Mouse (Mus musculus) ES-Bruce4 (cell line): Measurements from ENCODE around the gene Paox. TPM values are rescaled to one million over a fixed set of nuclear protein-coding genes. Genes with fewer than 3 reads are reported as not detected.
A peak's percentile ranks its signal among the peaks of the same experiment; 100 is the strongest.

Source experiments
- H3K27ac ChIP-seq: 2 replicates; pipeline ENCODE4 v1.5.1; 2012; ENCODE audit warnings: low read length, inconsistent platforms; ENCODE audit not compliant: insufficient read depth
- H3K27me3 ChIP-seq: 2 replicates; pipeline ENCODE4 v1.6.1; 2012; ENCODE audit warnings: mild to moderate bottlenecking, low read length, inconsistent platforms; ENCODE audit not compliant: control insufficient read depth, poor library complexity, insufficient read depth, severe bottlenecking
- H3K36me3 ChIP-seq: 2 replicates; pipeline ENCODE4 v1.6.1; 2012; ENCODE audit warnings: inconsistent platforms, mild to moderate bottlenecking, low read length, moderate library complexity; ENCODE audit not compliant: control insufficient read depth, poor library complexity, insufficient read depth, severe bottlenecking
- H3K4me1 ChIP-seq: one replicate; pipeline ENCODE4 v1.8.1; 2011; ENCODE audit warnings: low read length; ENCODE audit not compliant: control insufficient read depth, insufficient read depth
- H3K4me3 ChIP-seq: 2 replicates; pipeline ENCODE4 v1.5.1; 2011; ENCODE audit warnings: low read depth, mild to moderate bottlenecking, low read length
- H3K9ac ChIP-seq: 2 replicates; pipeline ENCODE4 v1.6.1; 2012; ENCODE audit warnings: low read depth, mild to moderate bottlenecking, inconsistent platforms; ENCODE audit not compliant: poor library complexity, severe bottlenecking
- H3K9me3 ChIP-seq: replicated peaks from 2 replicates; pipeline ENCODE4 v1.6.1; 2012; ENCODE audit warnings: mild to moderate bottlenecking, low read length, inconsistent platforms; ENCODE audit not compliant: control insufficient read depth, poor library complexity, insufficient read depth, severe bottlenecking
- CTCF ChIP-seq: IDR thresholded peaks from one replicate; pipeline ENCODE4 v1.8.1; 2011; ENCODE audit warnings: low read depth, low read length
- EP300 ChIP-seq: IDR thresholded peaks from 2 replicates; pipeline ENCODE4 v1.6.1; 2011; ENCODE audit warnings: low read depth, low read length; ENCODE audit not compliant: insufficient read depth
- POLR2A ChIP-seq: IDR thresholded peaks from one replicate; pipeline ENCODE4 v1.8.1; 2011; ENCODE audit warnings: low read length; ENCODE audit not compliant: insufficient read depth
- polyA plus RNA-seq: library from polyadenylated mRNA; stranded (reverse); fragments of >200 nt; gene quantifications from 2 replicates; pipeline ENCODE4 v1.2.4, GENCODE M21; 2011; ENCODE audit warnings: low read depth; ENCODE audit not compliant: missing spikeins, insufficient read depth, insufficient read length

The Paox gene
- polyA plus RNA-seq, 1 experiment = 19.6 TPM

GRCm38 (mm10) chr7:140094954-140095353, 20.6 kb upstream of the Paox start:
- Histone ChIP-seq H3K27ac (no peak overlapping the region), H3K36me3 (no peaks in the 10 kb centered on the region), H3K4me3 (no peak overlapping the region), H3K9ac (no peak overlapping the region), H3K4me1 (no peaks in the 10 kb centered on the region), H3K27me3 (no peaks in the 10 kb centered on the region), H3K9me3 (no peaks in the 10 kb centered on the region)
- TF ChIP-seq CTCF (no peak), EP300 (no peak), POLR2A (no peak)

GRCm38 (mm10) chr7:140095556-140095955, 20.0 kb upstream of the Paox start:
- no peak for TF ChIP-seq EP300
- TF ChIP-seq POLR2A = no peak
- TF ChIP-seq CTCF = no peak
- H3K4me1 ChIP-seq = no peaks in the 10 kb centered on the region
- no peaks in the 10 kb centered on the region for H3K36me3 ChIP-seq
- H3K4me3 ChIP-seq = no peak overlapping the region
- H3K27me3 ChIP-seq = no peaks in the 10 kb centered on the region
- H3K27ac ChIP-seq = no peak overlapping the region
- no peak overlapping the region for H3K9ac ChIP-seq
- H3K9me3 ChIP-seq = no peaks in the 10 kb centered on the region

GRCm38 (mm10) chr7:140096055-140096454, 19.5 kb upstream of the Paox start:
- no peak overlapping the region for H3K9ac ChIP-seq
- no peak overlapping the region for H3K27ac ChIP-seq
- H3K36me3 ChIP-seq = no peaks in the 10 kb centered on the region
- no peak overlapping the region for H3K4me3 ChIP-seq
- no peak for TF ChIP-seq POLR2A
- H3K27me3 ChIP-seq = no peaks in the 10 kb centered on the region
- no peaks in the 10 kb centered on the region for H3K9me3 ChIP-seq
- H3K4me1 ChIP-seq = no peaks in the 10 kb centered on the region

GRCm38 (mm10) chr7:140098466-140098865, 17.1 kb upstream of the Paox start:
- H3K9ac ChIP-seq = no peak overlapping the region
- H3K27me3 ChIP-seq = no peaks in the 10 kb centered on the region
- H3K4me3 ChIP-seq = no peak overlapping the region
- no peaks in the 10 kb centered on the region for H3K9me3 ChIP-seq
- peaks cover 4% of the 10 kb centered on the region for H3K4me1 ChIP-seq
- H3K36me3 ChIP-seq = no peaks in the 10 kb centered on the region
- TF ChIP-seq CTCF (no peak), EP300 (no peak), POLR2A (no peak)
- no peak overlapping the region for H3K27ac ChIP-seq

- Histone ChIP-seq H3K9ac (peak overlapping the region; percentile 30; the same call in 1 of the 2 replicates), H3K36me3 (peaks cover 4% of the 10 kb centered on the region; the same call in 1 of the 2 replicates), H3K27me3 (no peaks in the 10 kb centered on the region), H3K9me3 (no peaks in the 10 kb centered on the region), H3K4me1 (peaks cover 4% of the 10 kb centered on the region), H3K4me3 (peak overlapping the region; percentile 55), H3K27ac (no peak overlapping the region)
- TF ChIP-seq EP300 (no peak), CTCF (no peak), POLR2A (no peak)
Observed at GRCm38 (mm10) chr7:140101498-140101897, 14.1 kb upstream of the Paox start.

GRCm38 (mm10) chr7:140101993-140102860, 13.4 kb upstream of the Paox start, which contains the start of gene Fuom:
Gene Fuom, minus strand, starts transcription at chr7:140102441.
- no peaks in the 10 kb centered on the region for H3K9me3 ChIP-seq
- H3K4me1 ChIP-seq = peaks cover 4% of the 10 kb centered on the region
- H3K4me3 ChIP-seq = peak within 1 kb of the TSS; percentile 55
- no peaks in the 10 kb centered on the region for H3K27me3 ChIP-seq
- TF ChIP-seq CTCF (no peak), EP300 (no peak), POLR2A (no peak)
- peak within 1 kb of the TSS; percentile 30 for H3K9ac ChIP-seq
- peaks cover 4% of the 10 kb centered on the region; the same call in 1 of the 2 replicates for H3K36me3 ChIP-seq
- no peak within 1 kb of the TSS for H3K27ac ChIP-seq
